8 mouse cellular contexts compared by ENCODE assay signal in the genomic region with DNA sequence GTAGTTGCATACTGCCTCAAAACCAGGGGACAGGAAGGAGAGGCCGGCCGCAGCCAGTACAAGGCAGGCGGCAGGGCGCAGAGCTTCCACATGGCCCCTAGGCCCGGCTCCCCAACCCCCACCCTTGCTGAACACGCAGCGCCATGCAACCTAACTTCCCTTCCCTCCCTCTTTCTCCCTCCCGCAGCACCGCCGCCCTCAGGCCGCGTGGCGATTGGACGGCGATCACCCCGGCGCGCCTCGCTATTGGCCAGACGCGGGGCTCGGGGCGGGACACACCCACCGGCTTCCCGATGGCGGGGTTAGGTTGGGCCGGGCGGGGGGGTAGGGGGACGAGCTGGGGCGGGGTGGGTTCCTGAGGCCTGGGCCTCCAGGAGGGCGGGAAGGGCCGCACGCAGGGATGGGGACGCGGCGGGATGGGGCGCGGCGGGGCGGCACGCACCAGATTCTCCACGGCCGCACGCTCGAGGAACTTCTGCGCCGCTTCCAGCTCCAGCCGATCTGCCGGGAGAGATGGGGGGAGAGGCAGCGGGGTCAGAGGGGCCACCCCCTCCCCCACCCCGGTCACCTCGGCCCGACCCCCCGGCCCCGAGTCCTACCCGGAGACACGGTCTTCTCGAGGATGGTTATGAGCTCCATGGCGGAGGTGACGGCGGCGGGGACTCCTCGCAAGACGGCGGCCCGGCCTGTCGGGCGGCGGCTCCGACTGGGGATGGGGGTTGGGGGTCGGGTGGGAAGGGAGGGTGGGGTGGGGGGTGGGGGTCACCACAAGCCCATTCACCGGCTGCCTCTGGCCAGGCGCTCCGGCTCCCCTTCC. TPM values are rescaled to one million over a fixed set of nuclear protein-coding genes. Genes with fewer than 3 reads are reported as not detected.
A peak's percentile ranks its signal among the peaks of the same experiment; 100 is the strongest.
DNase-seq lines count a peak whose midpoint lies in the region; ATAC-seq and TF ChIP-seq lines count a peak whose summit lies in the region.

No protein-coding gene starts in this region.

- H3K4me1 ChIP-seq in embryonic facial prominence, embryonic 14.5 days (ENCODE audit: control insufficient read depth, insufficient read depth, low read length): peaks cover 13% of the 10 kb centered on the region
- H3K4me1 ChIP-seq in limb, embryonic 14.5 days (ENCODE audit: control insufficient read depth, insufficient read depth, low read length): peaks cover 12% of the 10 kb centered on the region
- H3K4me1 ChIP-seq in midbrain, postnatal 0 days (ENCODE audit: insufficient read depth, low read length): no peaks in the 10 kb centered on the region

- DNase-seq in 3T3-L1 (ENCODE audit: low read depth, low spot score): peak; percentile 92
- DNase-seq in adrenal gland, postnatal 4 days (ENCODE audit: low spot score in 2 of 2): peak; percentile 97
- peak; percentile 98 for DNase-seq in embryonic facial prominence, embryonic 14.5 days (ENCODE audit: low spot score)
- DNase-seq in heart, adult 8-10 months (ENCODE audit: low spot score): peak; percentile 97
- DNase-seq in kidney, adult 9 months: peak; percentile 97
- peak; percentile 93 for DNase-seq in limb, embryonic 14.5 days (ENCODE audit: low spot score)
- peak; percentile 95 for DNase-seq in midbrain, postnatal 0 days (ENCODE audit: low spot score)
- DNase-seq in spleen, postnatal 14 days (ENCODE audit: low spot score in 2 of 2): peak; percentile 97

- peak overlapping the region; percentile 79 for H3K4me2 ChIP-seq in embryonic facial prominence, embryonic 14.5 days (ENCODE audit: low read depth, low read length)
- peak overlapping the region; percentile 58 for H3K4me2 ChIP-seq in limb, embryonic 14.5 days (replicated peaks; ENCODE audit: low read depth, low read length, severe bottlenecking)
- H3K4me2 ChIP-seq in midbrain, postnatal 0 days (ENCODE audit: low read depth, low read length, poor library complexity, severe bottlenecking): peak overlapping the region; percentile 80

- peak overlapping the region; percentile 97 for H3K27ac ChIP-seq in embryonic facial prominence, embryonic 14.5 days (replicated peaks; ENCODE audit: low read depth, low read length)
- peak overlapping the region; percentile 95 for H3K27ac ChIP-seq in limb, embryonic 14.5 days (replicated peaks; ENCODE audit: low read depth, low read length)
- peak overlapping the region; percentile 94 for H3K27ac ChIP-seq in midbrain, postnatal 0 days (ENCODE audit: low read depth, low read length)

- 0 out of 2 replicates have a peak, but pooled peaks have one; percentile 13 for TF ChIP-seq CTCF in midbrain, postnatal 0 days (IDR thresholded peaks at IDR 0.05)

- peak; percentile 70 for ATAC-seq in embryonic facial prominence, embryonic 14.5 days (ENCODE audit: low read depth)
- peak; percentile 78 for ATAC-seq in limb, embryonic 14.5 days (ENCODE audit: low FRiP score, low read depth)
- ATAC-seq in midbrain, postnatal 0 days (ENCODE audit: low FRiP score): peak; percentile 79

- 0% methylated on average over 22 of the region's 74 CpGs for WGBS in embryonic facial prominence, embryonic 14.5 days
- WGBS in limb, embryonic 14.5 days: under 1% methylated on average over 31 of the region's 74 CpGs
- WGBS in midbrain, postnatal 0 days: 1% methylated on average over 50 of the region's 74 CpGs

- H3K9me3 ChIP-seq in embryonic facial prominence, embryonic 14.5 days (ENCODE audit: control insufficient read depth, low read length): no peaks in the 10 kb centered on the region
- H3K9me3 ChIP-seq in limb, embryonic 14.5 days (ENCODE audit: control insufficient read depth, low read length): no peaks in the 10 kb centered on the region
- H3K9me3 ChIP-seq in midbrain, postnatal 0 days (ENCODE audit: low read length): no peaks in the 10 kb centered on the region

- peak overlapping the region; percentile 85 for H3K9ac ChIP-seq in embryonic facial prominence, embryonic 14.5 days (ENCODE audit: low read depth, low read length)
- peak overlapping the region; percentile 92 for H3K9ac ChIP-seq in limb, embryonic 14.5 days (ENCODE audit: low read depth, low read length, severe bottlenecking)
- peak overlapping the region; percentile 84 for H3K9ac ChIP-seq in midbrain, postnatal 0 days (replicated peaks; ENCODE audit: low read length, poor library complexity, severe bottlenecking)

- TF ChIP-seq POLR2A in limb, embryonic 14.5 days (IDR thresholded peaks at IDR 0.05; ENCODE audit: borderline replicate concordance, extremely low read depth, insufficient read depth, insufficient read length): no peak

- peak overlapping the region; percentile 87 for H3K4me3 ChIP-seq in embryonic facial prominence, embryonic 14.5 days (ENCODE audit: low read depth, low read length)
- H3K4me3 ChIP-seq in limb, embryonic 14.5 days (replicated peaks; ENCODE audit: low read length): peak overlapping the region; percentile 89
- H3K4me3 ChIP-seq in midbrain, postnatal 0 days (ENCODE audit: low read depth, low read length): peak overlapping the region; percentile 93

- no peaks in the 10 kb centered on the region for H3K27me3 ChIP-seq in embryonic facial prominence, embryonic 14.5 days (replicated peaks; ENCODE audit: control insufficient read depth, insufficient read depth, low read length)
- H3K27me3 ChIP-seq in limb, embryonic 14.5 days (ENCODE audit: control insufficient read depth, insufficient read depth, low read length): no peaks in the 10 kb centered on the region
- no peaks in the 10 kb centered on the region for H3K27me3 ChIP-seq in midbrain, postnatal 0 days (ENCODE audit: insufficient read depth, low read length)

- peaks cover 42% of the 10 kb centered on the region for H3K36me3 ChIP-seq in embryonic facial prominence, embryonic 14.5 days (ENCODE audit: control insufficient read depth, insufficient read depth, low read length)
- H3K36me3 ChIP-seq in limb, embryonic 14.5 days (ENCODE audit: control insufficient read depth, insufficient read depth, low read length): peaks cover 43% of the 10 kb centered on the region
- H3K36me3 ChIP-seq in midbrain, postnatal 0 days (ENCODE audit: insufficient read depth, low read length): peaks cover 24% of the 10 kb centered on the region

RNA-seq across cellular contexts. Expression of a gene that starts 0.5 kb away (rescaled TPM):
- total RNA-seq in adrenal gland, postnatal 4 days (2021): 100 to 1,000 TPM; 126 to 146 TPM
- 59.8 and 66.0 TPM in 2 replicates for polyA plus RNA-seq in embryonic facial prominence, embryonic 14.5 days (2014; fragmentation: Nextera tagmentation; extraction: Ambion mirVana)
- 10 to 100 TPM; 78.7 to 80.0 (median 79.7) TPM for total RNA-seq in heart, adult 8-10 months (2022)
- 123 and 145 TPM in 2 replicates for polyA plus RNA-seq in limb, embryonic 14.5 days (2012; rRNA removed)
- polyA plus RNA-seq in limb, embryonic 14.5 days (2014; fragmentation: Nextera tagmentation; extraction: Ambion mirVana): 71.5 and 71.8 TPM in 2 replicates
- 104 and 118 TPM in 2 replicates for total RNA-seq in midbrain, postnatal 0 days (2014; rRNA removed)
- polyA plus RNA-seq in midbrain, postnatal 0 days (2015; fragmentation: Nextera tagmentation; extraction: Ambion mirVana): 23.0 and 25.0 TPM in 2 replicates

RNA-seq across cellular contexts. Expression of a gene that starts 35.9 kb away (rescaled TPM):
- 10 to 100 TPM; 19.1 to 21.0 TPM for total RNA-seq in adrenal gland, postnatal 4 days (2021)
- 7.6 TPM in 2 replicates for polyA plus RNA-seq in embryonic facial prominence, embryonic 14.5 days (2014; fragmentation: Nextera tagmentation; extraction: Ambion mirVana)
- 10 to 100 TPM; 12.2 to 14.9 (median 13.9) TPM for total RNA-seq in heart, adult 8-10 months (2022)
- polyA plus RNA-seq in limb, embryonic 14.5 days (2012; rRNA removed): 62.2 and 82.9 TPM in 2 replicates
- 9.7 and 11.6 TPM in 2 replicates for polyA plus RNA-seq in limb, embryonic 14.5 days (2014; fragmentation: Nextera tagmentation; extraction: Ambion mirVana)
- 43.9 and 45.3 TPM in 2 replicates for total RNA-seq in midbrain, postnatal 0 days (2014; rRNA removed)
- polyA plus RNA-seq in midbrain, postnatal 0 days (2015; fragmentation: Nextera tagmentation; extraction: Ambion mirVana): 9.5 and 10.3 TPM in 2 replicates

Comparison
In these comparisons a context has a peak if more than half of its experiments do, and no peak if none do; other contexts are left out.
1. Peak in every context shown above with its lines: DNase-seq, ATAC-seq, H3K4me3 ChIP-seq and H3K27ac ChIP-seq.